Mouse (Mus musculus): ENCODE measurements around the gene Tmem206. TPM values are rescaled to one million over a fixed set of nuclear protein-coding genes. Genes with fewer than 3 reads are reported as not detected.
A peak's percentile ranks its signal among the peaks of the same experiment; 100 is the strongest.

Tmem206 gene
- polyA plus RNA-seq, 1 experiment = 17.8 TPM

DNA sequence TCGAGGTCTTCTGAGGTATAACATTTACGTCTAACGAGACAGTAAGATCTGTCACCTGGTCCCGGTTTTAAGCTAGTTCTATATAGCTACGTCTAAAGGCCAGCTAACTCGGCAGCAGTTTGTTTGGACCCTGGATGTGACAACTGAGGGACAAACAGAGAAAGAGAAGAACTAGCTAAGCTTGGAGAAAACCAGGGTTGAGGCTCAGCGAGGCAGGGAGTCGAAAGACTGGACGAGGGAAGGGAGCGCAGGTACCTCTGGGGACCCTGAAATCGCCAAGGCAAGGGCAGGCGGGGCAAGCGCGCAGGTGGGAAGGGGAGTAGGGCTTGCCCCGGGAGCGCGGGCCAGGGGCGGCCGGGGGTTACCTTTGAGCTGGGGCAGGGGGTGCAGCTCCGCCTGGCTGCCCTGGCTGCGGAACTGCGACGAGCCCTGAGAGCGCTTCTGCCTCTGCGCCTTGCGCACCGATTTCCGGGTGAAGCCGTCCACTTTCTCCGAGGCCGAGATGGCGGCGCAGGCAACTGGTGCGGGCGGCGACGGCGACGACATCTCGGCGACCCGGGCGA, 70.2 kb downstream of the Tmem206 start:
- peak overlapping the region; percentile 100 for H3K4me3 ChIP-seq (ENCODE audit: control insufficient read depth, insufficient read depth, low read length)
- WGBS = under 1% methylated on average over 43 of the region's 43 CpGs
- H3K4me1 ChIP-seq (replicated peaks; ENCODE audit: control insufficient read depth, insufficient read depth, low read length) = peaks cover 2% of the 10 kb centered on the region
- TF ChIP-seq CTCF (IDR thresholded peaks at IDR 0.05; ENCODE audit: borderline replicate concordance, control insufficient read depth, extremely low read depth, insufficient read depth, low read length, poor library complexity) (no peak), POLR2A (IDR thresholded peaks at IDR 0.05; ENCODE audit: control insufficient read depth, extremely low read depth, insufficient read depth, low read length, poor library complexity) (0 out of 2 replicates have a peak, but pooled peaks have one; percentile 13)
- no peaks in the 10 kb centered on the region for H3K27me3 ChIP-seq (ENCODE audit: control insufficient read depth, insufficient read depth, low read length)
- peak; percentile 77 for DNase-seq
- H3K27ac ChIP-seq (ENCODE audit: control insufficient read depth, insufficient read depth, low read length) = peak overlapping the region; percentile 96
- H3K36me3 ChIP-seq (ENCODE audit: control insufficient read depth, insufficient read depth, low read length) = no peaks in the 10 kb centered on the region

DNA sequence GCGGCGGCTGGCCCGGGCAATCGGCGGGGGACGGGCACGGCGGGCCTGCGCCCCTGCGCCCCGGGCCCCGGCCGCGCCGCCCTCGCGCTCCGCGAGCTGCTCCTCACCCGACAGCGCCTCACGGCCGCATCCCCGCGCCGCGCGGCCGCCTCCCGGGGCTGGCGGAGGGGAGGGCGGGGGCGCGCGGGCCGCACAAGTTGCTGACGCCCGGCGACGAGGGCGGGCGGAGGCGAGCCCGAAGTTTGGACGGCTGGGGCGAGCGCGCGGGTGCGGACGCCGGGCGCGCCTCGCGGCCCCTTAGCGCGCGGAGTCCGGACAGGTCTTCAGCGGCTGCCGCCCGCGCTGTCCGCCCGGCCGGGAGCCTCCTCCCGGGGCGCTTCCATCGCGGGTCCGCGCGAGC, 70.7 kb downstream of the Tmem206 start:
- Histone ChIP-seq H3K27ac (ENCODE audit: control insufficient read depth, insufficient read depth, low read length) (peak overlapping the region; percentile 96), H3K27me3 (ENCODE audit: control insufficient read depth, insufficient read depth, low read length) (no peaks in the 10 kb centered on the region), H3K36me3 (ENCODE audit: control insufficient read depth, insufficient read depth, low read length) (no peaks in the 10 kb centered on the region), H3K4me1 (replicated peaks; ENCODE audit: control insufficient read depth, insufficient read depth, low read length) (peaks cover 6% of the 10 kb centered on the region), H3K4me3 (ENCODE audit: control insufficient read depth, insufficient read depth, low read length) (peak overlapping the region; percentile 100)
- DNase-seq = peak; percentile 64
- TF ChIP-seq CTCF (IDR thresholded peaks at IDR 0.05; ENCODE audit: borderline replicate concordance, control insufficient read depth, extremely low read depth, insufficient read depth, low read length, poor library complexity) = no peak
- TF ChIP-seq POLR2A (IDR thresholded peaks at IDR 0.05; ENCODE audit: control insufficient read depth, extremely low read depth, insufficient read depth, low read length, poor library complexity) = no peak
- 2% methylated on average over 73 of the region's 74 CpGs for WGBS

DNA sequence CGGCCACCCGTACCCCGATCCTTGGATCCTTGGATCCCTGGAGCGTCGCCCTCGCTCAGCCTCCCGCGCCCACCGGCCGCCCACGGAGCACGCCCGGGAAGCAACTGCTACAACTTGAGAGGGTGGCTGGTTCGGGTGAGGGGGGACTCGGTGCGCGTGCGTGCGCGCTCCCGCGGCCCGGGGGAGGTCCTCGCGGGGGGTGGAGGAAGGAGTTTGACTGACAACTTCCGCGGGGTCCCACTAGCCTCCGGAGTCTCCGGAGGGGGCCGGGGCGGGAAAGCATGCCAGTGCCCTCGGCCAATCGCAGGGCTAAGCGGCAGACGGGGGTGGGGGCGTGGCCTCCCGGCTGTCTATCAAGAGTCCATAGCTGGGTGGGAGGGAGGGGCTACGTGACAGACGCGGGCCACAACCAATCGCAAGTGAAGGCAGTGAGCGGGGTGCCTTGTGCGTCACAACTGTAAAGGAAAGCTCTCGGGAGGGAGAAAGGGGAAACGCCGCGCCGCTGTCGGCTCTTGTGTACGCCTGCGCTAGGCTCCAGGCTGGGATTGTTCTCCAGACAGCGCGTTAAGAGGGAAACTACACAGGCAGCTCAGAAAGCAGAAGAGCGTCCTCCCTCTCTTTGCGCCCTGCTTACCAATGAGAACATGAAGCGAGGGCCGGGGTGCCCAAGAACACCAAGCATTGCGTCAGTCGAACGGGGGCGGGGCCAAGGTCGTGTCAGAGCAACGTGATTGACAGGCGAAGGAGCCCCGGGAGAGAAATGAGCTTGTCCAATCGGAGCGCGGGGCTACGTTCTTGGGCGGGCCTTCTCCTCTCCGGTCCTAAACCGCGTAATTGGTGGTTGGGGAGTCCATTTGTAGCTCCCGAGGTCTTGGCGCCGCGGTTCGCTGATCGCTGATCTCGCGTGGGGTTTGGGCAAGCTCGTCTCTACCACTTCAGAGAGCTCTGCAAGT, 71.5 kb downstream of the Tmem206 start:
- Histone ChIP-seq H3K4me1 (replicated peaks; ENCODE audit: control insufficient read depth, insufficient read depth, low read length) (peaks cover 6% of the 10 kb centered on the region), H3K4me3 (ENCODE audit: control insufficient read depth, insufficient read depth, low read length) (peak overlapping the region; percentile 100), H3K27ac (ENCODE audit: control insufficient read depth, insufficient read depth, low read length) (peak overlapping the region; percentile 96), H3K27me3 (ENCODE audit: control insufficient read depth, insufficient read depth, low read length) (no peaks in the 10 kb centered on the region), H3K36me3 (ENCODE audit: control insufficient read depth, insufficient read depth, low read length) (no peaks in the 10 kb centered on the region)
- WGBS = under 1% methylated on average over 81 of the region's 82 CpGs
- TF ChIP-seq CTCF (IDR thresholded peaks at IDR 0.05; ENCODE audit: borderline replicate concordance, control insufficient read depth, extremely low read depth, insufficient read depth, low read length, poor library complexity) (peak; percentile 40; the same call in 1 of the 2 replicates), POLR2A (IDR thresholded peaks at IDR 0.05; ENCODE audit: control insufficient read depth, extremely low read depth, insufficient read depth, low read length, poor library complexity) (peak; percentile 92)
- DNase-seq = peak; percentile 99

Other genes starting within 250 kb of the Tmem206 start
- 12.6 and 18.4 TPM in 2 replicates for gene Batf3, start 228.1 kb upstream of the Tmem206 start, polyA plus RNA-seq (2012; rRNA removed)
- gene Fam71a, start 161.1 kb upstream of the Tmem206 start, polyA plus RNA-seq (2012; rRNA removed) = not detected in 2 replicates
- 3.2 and 4.2 TPM in 2 replicates for gene Atf3, start 107.9 kb upstream of the Tmem206 start, polyA plus RNA-seq (2012; rRNA removed)
- 47.1 and 64.5 TPM in 2 replicates for gene Nenf, start 7.7 kb upstream of the Tmem206 start, polyA plus RNA-seq (2012; rRNA removed)
- 145 and 167 TPM in 2 replicates for gene Ppp2r5a, start 77.4 kb downstream of the Tmem206 start, polyA plus RNA-seq (2012; rRNA removed)
- gene Dtl, start 249.6 kb downstream of the Tmem206 start, polyA plus RNA-seq (2012; rRNA removed) = 13.7 and 20.2 TPM in 2 replicates
- 62.2 and 71.0 TPM in 2 replicates for gene Ints7, start 249.7 kb downstream of the Tmem206 start, polyA plus RNA-seq (2012; rRNA removed)

All from thymus, adult 2 months (tissue).